Mouse (Mus musculus): Measurements from ENCODE around the gene Ankrd33.

GRCm38 (mm10) chr15:101141061-101141541, 25.5 kb downstream of the Ankrd33 start:
- TF ChIP-seq CTCF (IDR thresholded peaks at IDR 0.05; ENCODE audit: low read depth, low read length) (no peak), TAL1 (conservative IDR thresholded peaks at IDR 0.05; ENCODE audit: low read depth, low read length) (no peak), GATA1 (IDR thresholded peaks at IDR 0.05; ENCODE audit: borderline replicate concordance, low read length) (no peak), POLR2AphosphoS5 (IDR thresholded peaks at IDR 0.05; ENCODE audit: insufficient replicate concordance, low read depth, low read length) (no peak)

Data from G1E (cell line).